Mouse (Mus musculus) intestine, postnatal 0 days (tissue): ENCODE measurements around the gene Cmss1. TPM values are rescaled to one million over a fixed set of nuclear protein-coding genes. Genes with fewer than 3 reads are reported as not detected.

Source experiments
- ATAC-seq: fragments of 200-750 bp; cut with Nextera tagmentation; 2 replicates; pipeline ENCODE4 v1.8.0; 2017; ENCODE audit warnings: mild to moderate bottlenecking, moderate TSS enrichment, moderate library complexity
- H3K27ac ChIP-seq: fragments of 300-500 bp; sonication (generic); 2 replicates; pipeline ENCODE4 v1.5.1; 2014; ENCODE audit warnings: mild to moderate bottlenecking, low read depth, low read length, moderate library complexity
- H3K27me3 ChIP-seq: fragments of 300-500 bp; sonication (generic); replicated peaks from 2 replicates; pipeline ENCODE4 v1.6.1; 2014; ENCODE audit warnings: low read length, mixed read lengths; ENCODE audit not compliant: control insufficient read depth, insufficient read depth
- H3K36me3 ChIP-seq: fragments of 300-500 bp; sonication (generic); 2 replicates; pipeline ENCODE4 v1.6.1; 2014; ENCODE audit warnings: mild to moderate bottlenecking, moderate library complexity; ENCODE audit not compliant: control insufficient read depth, insufficient read depth
- H3K4me1 ChIP-seq: fragments of 300-500 bp; sonication (generic); replicated peaks from 2 replicates; pipeline ENCODE4 v1.6.1; 2014; ENCODE audit warnings: antibody characterized with exemption, low read length, mixed read lengths; ENCODE audit not compliant: control insufficient read depth, insufficient read depth
- H3K4me2 ChIP-seq: fragments of 300-500 bp; sonication (generic); replicated peaks from 2 replicates; pipeline ENCODE4 v1.6.1; 2014; ENCODE audit warnings: low read depth, mild to moderate bottlenecking, moderate library complexity
- H3K4me3 ChIP-seq: fragments of 300-500 bp; sonication (generic); 2 replicates; pipeline ENCODE4 v1.5.1; 2014; ENCODE audit warnings: low read depth, low read length
- H3K9ac ChIP-seq: fragments of 300-500 bp; sonication (generic); 2 replicates; pipeline ENCODE4 v1.6.1; 2014; ENCODE audit warnings: mild to moderate bottlenecking, low read depth, low read length
- H3K9me3 ChIP-seq: fragments of 300-500 bp; sonication (generic); 2 replicates; pipeline ENCODE4 v1.6.1; 2016; ENCODE audit warnings: mixed run types; ENCODE audit not compliant: control insufficient read depth
- CTCF ChIP-seq: sonication (generic); IDR thresholded peaks from 2 replicates; pipeline ENCODE4 v1.5.1; 2016; ENCODE audit warnings: low read depth, mild to moderate bottlenecking, control low read depth, antibody characterized with exemption, moderate library complexity
- WGBS: fragments of 180-500 bp; shearing (Covaris S2); extraction: QIAGEN DNeasy Blood & Tissue Kit; methylation state at CpG from one replicate; pipeline ENCODE4 v1.1.7; 2014; 5-methylcytosine and 5-hydroxymethylcytosine counted together
- polyA plus RNA-seq: library from polyadenylated mRNA; unstranded; fragments of >200 nt; fragmentation: Nextera tagmentation; extraction: Ambion mirVana; gene quantifications from 2 replicates; pipeline ENCODE4 v1.2.1, GENCODE M21; 2015

Cmss1 gene
- polyA plus RNA-seq, 1 experiment from 2014 or later, result 19.1 TPM

GRCm38 (mm10) chr16:57417955-57418354 is 188.7 kb downstream of the Cmss1 start:
- H3K27me3 ChIP-seq, result no peaks in the 10 kb centered on the region
- WGBS, result 43% methylated on average over 1 of the region's 1 CpGs
- H3K36me3 ChIP-seq, result no peaks in the 10 kb centered on the region
- H3K9ac ChIP-seq, result no peak overlapping the region
- no peak for ATAC-seq
- no peak overlapping the region for H3K4me3 ChIP-seq
- H3K4me2 ChIP-seq, result no peak overlapping the region
- peaks cover 5% of the 10 kb centered on the region for H3K4me1 ChIP-seq
- H3K9me3 ChIP-seq, result no peaks in the 10 kb centered on the region
- no peak overlapping the region for H3K27ac ChIP-seq
- TF ChIP-seq CTCF, result no peak

DNA sequence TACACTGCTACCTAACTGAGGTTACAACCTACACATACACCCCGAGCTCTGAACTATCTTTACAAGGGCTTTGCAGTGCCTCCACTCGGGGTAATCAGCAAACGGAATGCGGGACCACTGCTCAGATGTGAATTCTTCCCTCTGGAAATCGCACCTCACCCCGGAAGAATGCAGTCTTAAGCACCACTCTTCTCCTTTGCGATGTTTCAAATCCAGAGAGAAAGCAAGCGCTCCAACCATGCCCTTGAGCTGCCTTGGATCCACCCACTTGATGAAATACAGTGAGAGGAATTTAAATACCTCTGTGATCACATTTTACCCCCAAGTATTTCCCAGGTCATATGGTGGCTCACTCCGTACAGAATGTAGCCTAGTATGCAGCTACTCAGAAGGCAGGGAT is 189.6 kb downstream of the Cmss1 start:
- 65% methylated on average over 9 of the region's 9 CpGs for WGBS
- Histone ChIP-seq H3K27ac (no peak overlapping the region), H3K4me2 (no peak overlapping the region), H3K27me3 (no peaks in the 10 kb centered on the region), H3K9ac (no peak overlapping the region), H3K36me3 (no peaks in the 10 kb centered on the region), H3K9me3 (no peaks in the 10 kb centered on the region), H3K4me3 (no peak overlapping the region), H3K4me1 (peaks cover 5% of the 10 kb centered on the region)
- no peak for ATAC-seq
- no peak for TF ChIP-seq CTCF

DNA sequence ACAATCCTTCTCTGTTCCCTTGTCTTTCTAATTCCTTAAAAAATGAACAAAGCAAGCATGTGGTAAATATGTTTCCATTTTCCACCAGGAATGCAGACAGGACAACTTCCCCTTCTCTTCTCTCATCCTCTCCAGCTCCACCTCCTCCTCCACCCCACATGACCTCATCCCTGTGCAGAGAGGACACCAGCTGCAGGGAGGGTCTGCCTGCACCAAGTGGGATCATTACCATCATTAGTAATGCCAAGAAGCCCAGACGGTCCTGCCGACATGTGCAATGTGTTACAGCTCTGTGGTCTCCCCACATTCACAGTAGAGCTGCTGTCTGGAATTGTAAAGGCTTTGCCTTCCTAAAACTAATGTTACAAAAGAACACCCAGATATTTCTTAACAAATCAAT is 190.6 kb downstream of the Cmss1 start:
- TF ChIP-seq CTCF, result no peak
- 67% methylated on average over 2 of the region's 2 CpGs for WGBS
- Histone ChIP-seq H3K4me1 (no peaks in the 10 kb centered on the region), H3K27me3 (no peaks in the 10 kb centered on the region), H3K9me3 (no peaks in the 10 kb centered on the region), H3K27ac (no peak overlapping the region), H3K4me2 (no peak overlapping the region), H3K4me3 (no peak overlapping the region), H3K9ac (no peak overlapping the region), H3K36me3 (no peaks in the 10 kb centered on the region)
- no peak for ATAC-seq

DNA sequence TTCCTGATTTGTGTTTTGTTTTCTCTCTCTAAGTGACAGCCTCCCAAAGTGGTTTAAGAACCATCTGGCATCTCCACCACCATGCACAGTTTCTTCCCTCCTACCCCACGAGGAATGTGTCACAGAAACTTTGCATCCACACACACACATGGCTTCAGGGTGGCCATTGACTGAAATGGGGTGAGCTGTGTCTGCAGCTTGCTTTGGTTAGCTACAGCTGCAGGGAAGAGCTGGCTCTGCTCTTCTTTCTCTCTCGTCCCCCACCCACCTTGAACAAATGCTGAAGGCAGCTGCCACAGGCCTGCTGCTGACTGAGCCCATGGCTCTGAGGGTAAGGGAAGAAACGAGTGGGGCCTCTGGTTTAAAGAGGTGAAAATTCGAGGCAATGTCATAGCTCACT is 193.9 kb downstream of the Cmss1 start:
- H3K27me3 ChIP-seq, result no peaks in the 10 kb centered on the region
- WGBS, result 55% methylated on average over 4 of the region's 4 CpGs
- no peaks in the 10 kb centered on the region for H3K36me3 ChIP-seq

GRCm38 (mm10) chr16:57403825-57404224 is 202.8 kb downstream of the Cmss1 start:
- ATAC-seq, result no peak
- Histone ChIP-seq H3K36me3 (no peaks in the 10 kb centered on the region), H3K27ac (no peak overlapping the region), H3K9me3 (no peaks in the 10 kb centered on the region), H3K9ac (no peak overlapping the region), H3K27me3 (no peaks in the 10 kb centered on the region), H3K4me1 (no peaks in the 10 kb centered on the region), H3K4me3 (no peak overlapping the region), H3K4me2 (no peak overlapping the region)
- TF ChIP-seq CTCF, result no peak
- 61% methylated on average over 5 of the region's 5 CpGs for WGBS

More for the DNA sequence above, 193.9 kb downstream of the Cmss1 start:
- Histone ChIP-seq H3K4me2 (no peak overlapping the region), H3K27ac (no peak overlapping the region), H3K4me3 (no peak overlapping the region), H3K9ac (no peak overlapping the region), H3K4me1 (no peaks in the 10 kb centered on the region), H3K9me3 (no peaks in the 10 kb centered on the region)
- no peak for TF ChIP-seq CTCF
- ATAC-seq, result no peak

- Histone ChIP-seq H3K4me1 (no peaks in the 10 kb centered on the region), H3K4me2 (no peak overlapping the region), H3K27ac (no peak overlapping the region), H3K9ac (no peak overlapping the region), H3K4me3 (no peak overlapping the region), H3K9me3 (no peaks in the 10 kb centered on the region), H3K27me3 (no peaks in the 10 kb centered on the region), H3K36me3 (no peaks in the 10 kb centered on the region)
- no peak for TF ChIP-seq CTCF
- 83% methylated on average over 4 of the region's 4 CpGs for WGBS
- no peak for ATAC-seq
Measured at GRCm38 (mm10) chr16:57402910-57403309, 203.8 kb downstream of the Cmss1 start.

GRCm38 (mm10) chr16:57401702-57402101 is 205.0 kb downstream of the Cmss1 start:
- H3K27ac ChIP-seq, result peak overlapping the region; percentile 3; the same call in 1 of the 2 replicates
- H3K9me3 ChIP-seq, result no peaks in the 10 kb centered on the region
- no peak overlapping the region for H3K9ac ChIP-seq
- H3K27me3 ChIP-seq, result no peaks in the 10 kb centered on the region
- no peaks in the 10 kb centered on the region for H3K4me1 ChIP-seq
- 0 out of 2 replicates have a peak, but pooled peaks have one; percentile 8 for ATAC-seq
- no peak for TF ChIP-seq CTCF
- no peak overlapping the region for H3K4me3 ChIP-seq
- H3K36me3 ChIP-seq, result no peaks in the 10 kb centered on the region
- H3K4me2 ChIP-seq, result no peak overlapping the region
- 50% methylated on average over 6 of the region's 6 CpGs for WGBS
